Mouse (Mus musculus): Measurements from ENCODE around the gene Psmd13.

- TF ChIP-seq CTCF (conservative IDR thresholded peaks at IDR 0.05; ENCODE audit: low read length): no peak
- TF ChIP-seq POU5F1 (IDR thresholded peaks at IDR 0.05; ENCODE audit: borderline replicate concordance, low read length): no peak
- TF ChIP-seq NANOG (IDR thresholded peaks at IDR 0.05; ENCODE audit: borderline replicate concordance, low read length): no peak
Observed at GRCm38 (mm10) chr7:140847755-140848580, 33.8 kb upstream of the Psmd13 start, which contains the start of gene Odf3.

All from E14TG2a.4 (cell line).